Mouse (Mus musculus): ENCODE measurements around the gene Slfn5. TPM values are rescaled to one million over a fixed set of nuclear protein-coding genes. Genes with fewer than 3 reads are reported as not detected.
A peak's percentile ranks its signal among the peaks of the same experiment; 100 is the strongest.

Slfn5 gene
- 10 to 100 TPM; 54.1 to 59.2 TPM for total RNA-seq (2021)
- polyA plus RNA-seq (2012; rRNA removed): 17.9 and 41.8 TPM in 2 replicates
- long read RNA-seq, partial matches to known transcripts: 0 of 12 reads
- long read RNA-seq, other reads (novel, unspliced or antisense): 12 of 12 reads

- H3K27ac ChIP-seq: peak within 1 kb of the TSS; percentile 97
- H3K79me2 ChIP-seq (replicated peaks; ENCODE audit: control insufficient read depth, insufficient read depth, low read length): no peaks in the 10 kb centered on the region; the same call in 1 of the 2 replicates
- H3K36me3 ChIP-seq (ENCODE audit: control insufficient read depth, insufficient read depth, low read length): peaks cover 13% of the 10 kb centered on the region
- peak within 1 kb of the TSS; percentile 63 for H3K4me3 ChIP-seq
- peak within 1 kb of the TSS; percentile 68 for H3K9ac ChIP-seq (ENCODE audit: low read depth, low read length)
- DNase-seq: peak; percentile 71 to 83
- intact Hi-C loops (cut with DNase I): loop anchor here (5.0 kb wide), 1 partner anchor 516 kb away; no protein-coding TSS in a partner anchor
- WGBS: 15% methylated on average over 10 of the region's 10 CpGs
- no peaks in the 10 kb centered on the region for H3K27me3 ChIP-seq (ENCODE audit: control insufficient read depth, insufficient read depth, low read length)
- no peak for TF ChIP-seq CTCF (IDR thresholded peaks at IDR 0.05)
- peak; percentile 59 for TF ChIP-seq POLR2A (IDR thresholded peaks at IDR 0.05; ENCODE audit: insufficient read depth, low read depth, low read length)
- TF ChIP-seq EP300 (IDR thresholded peaks at IDR 0.05; ENCODE audit: insufficient read depth, low read depth, low read length): peak; percentile 96
- peaks cover 12% of the 10 kb centered on the region for H3K4me1 ChIP-seq (ENCODE audit: control insufficient read depth, insufficient read depth, low read length)
Observed at GRCm38 (mm10) chr11:82950736-82951481, at the start of gene Slfn5. Gene Slfn5 (plus strand): TSS chr11:82951349.

GRCm38 (mm10) chr11:82901606-82902310 lies 49.4 kb upstream of the Slfn5 start:
- Histone ChIP-seq H3K4me1 (ENCODE audit: control insufficient read depth, insufficient read depth, low read length) (no peaks in the 10 kb centered on the region), H3K9ac (ENCODE audit: low read depth, low read length) (no peak overlapping the region), H3K27me3 (ENCODE audit: control insufficient read depth, insufficient read depth, low read length) (no peaks in the 10 kb centered on the region), H3K36me3 (ENCODE audit: control insufficient read depth, insufficient read depth, low read length) (no peaks in the 10 kb centered on the region), H3K27ac (no peak overlapping the region), H3K4me3 (no peak overlapping the region), H3K79me2 (replicated peaks; ENCODE audit: control insufficient read depth, insufficient read depth, low read length) (no peaks in the 10 kb centered on the region)
- TF ChIP-seq EP300 (IDR thresholded peaks at IDR 0.05; ENCODE audit: insufficient read depth, low read depth, low read length) (no peak), CTCF (IDR thresholded peaks at IDR 0.05) (no peak), POLR2A (IDR thresholded peaks at IDR 0.05; ENCODE audit: insufficient read depth, low read depth, low read length) (no peak)
- intact Hi-C loops (cut with DNase I): no loop called here
- WGBS: 90% methylated on average over 20 of the region's 20 CpGs
- DNase-seq: no peak

GRCm38 (mm10) chr11:82904952-82905351 lies 46.2 kb upstream of the Slfn5 start:
- WGBS: 52% methylated on average over 8 of the region's 8 CpGs

GRCm38 (mm10) chr11:82905816-82906215 lies 45.3 kb upstream of the Slfn5 start:
- no peak for DNase-seq
- H3K36me3 ChIP-seq (ENCODE audit: control insufficient read depth, insufficient read depth, low read length): no peaks in the 10 kb centered on the region
- WGBS: 89% methylated on average over 5 of the region's 5 CpGs

More at GRCm38 (mm10) chr11:82904952-82905351, 46.2 kb upstream of the Slfn5 start:
- Histone ChIP-seq H3K27ac (no peak overlapping the region), H3K36me3 (ENCODE audit: control insufficient read depth, insufficient read depth, low read length) (no peaks in the 10 kb centered on the region), H3K27me3 (ENCODE audit: control insufficient read depth, insufficient read depth, low read length) (no peaks in the 10 kb centered on the region), H3K4me1 (ENCODE audit: control insufficient read depth, insufficient read depth, low read length) (peaks cover 4% of the 10 kb centered on the region), H3K9ac (ENCODE audit: low read depth, low read length) (no peak overlapping the region), H3K4me3 (no peak overlapping the region), H3K79me2 (replicated peaks; ENCODE audit: control insufficient read depth, insufficient read depth, low read length) (peaks cover 2% of the 10 kb centered on the region; the same call in 1 of the 2 replicates)
- intact Hi-C loops (cut with DNase I): no loop called here
- DNase-seq: no peak
- TF ChIP-seq EP300 (IDR thresholded peaks at IDR 0.05; ENCODE audit: insufficient read depth, low read depth, low read length): no peak
- TF ChIP-seq CTCF (IDR thresholded peaks at IDR 0.05): no peak
- no peak for TF ChIP-seq POLR2A (IDR thresholded peaks at IDR 0.05; ENCODE audit: insufficient read depth, low read depth, low read length)

GRCm38 (mm10) chr11:82907651-82908607 lies 43.2 kb upstream of the Slfn5 start, which contains the start of gene Nle1:
Gene Nle1 (minus strand): TSS chr11:82908411.
- TF ChIP-seq EP300 (IDR thresholded peaks at IDR 0.05; ENCODE audit: insufficient read depth, low read depth, low read length) (peak; percentile 55; the same call in 1 of the 2 replicates), CTCF (IDR thresholded peaks at IDR 0.05) (no peak; the same call in 1 of the 2 replicates), POLR2A (IDR thresholded peaks at IDR 0.05; ENCODE audit: insufficient read depth, low read depth, low read length) (peak; percentile 48; the same call in 1 of the 2 replicates)
- DNase-seq: peak; percentile 91 to 96
- H3K9ac ChIP-seq (ENCODE audit: low read depth, low read length): peak within 1 kb of the TSS; percentile 88
- H3K4me3 ChIP-seq: peak within 1 kb of the TSS; percentile 87
- intact Hi-C loops (cut with DNase I): loop anchor here (2.0 kb wide), 1 partner anchor 37 kb away; the partner anchor contains the start of gene Rffl
- H3K27ac ChIP-seq: peak within 1 kb of the TSS; percentile 39
- peaks cover 2% of the 10 kb centered on the region; the same call in 1 of the 2 replicates for H3K79me2 ChIP-seq (replicated peaks; ENCODE audit: control insufficient read depth, insufficient read depth, low read length)
- peaks cover 4% of the 10 kb centered on the region for H3K4me1 ChIP-seq (ENCODE audit: control insufficient read depth, insufficient read depth, low read length)
- 1% methylated on average over 73 of the region's 73 CpGs for WGBS
- H3K27me3 ChIP-seq (ENCODE audit: control insufficient read depth, insufficient read depth, low read length): no peaks in the 10 kb centered on the region
- H3K36me3 ChIP-seq (ENCODE audit: control insufficient read depth, insufficient read depth, low read length): no peaks in the 10 kb centered on the region

More at GRCm38 (mm10) chr11:82905816-82906215, 45.3 kb upstream of the Slfn5 start:
- Histone ChIP-seq H3K27me3 (ENCODE audit: control insufficient read depth, insufficient read depth, low read length) (no peaks in the 10 kb centered on the region), H3K9ac (ENCODE audit: low read depth, low read length) (no peak overlapping the region), H3K27ac (no peak overlapping the region), H3K79me2 (replicated peaks; ENCODE audit: control insufficient read depth, insufficient read depth, low read length) (peaks cover 2% of the 10 kb centered on the region; the same call in 1 of the 2 replicates), H3K4me3 (no peak overlapping the region), H3K4me1 (ENCODE audit: control insufficient read depth, insufficient read depth, low read length) (peaks cover 4% of the 10 kb centered on the region)
- intact Hi-C loops (cut with DNase I): no loop called here
- TF ChIP-seq EP300 (IDR thresholded peaks at IDR 0.05; ENCODE audit: insufficient read depth, low read depth, low read length) (no peak), POLR2A (IDR thresholded peaks at IDR 0.05; ENCODE audit: insufficient read depth, low read depth, low read length) (no peak), CTCF (IDR thresholded peaks at IDR 0.05) (no peak)

All from heart, adult 2 months (tissue).